Mouse (Mus musculus) forebrain, embryonic 16.5 days (tissue): ENCODE results near the gene Sept3. TPM values are rescaled to one million over a fixed set of nuclear protein-coding genes. Genes with fewer than 3 reads are reported as not detected.

Experiments
- ATAC-seq: fragments of 200-750 bp; cut with Nextera tagmentation; 2 replicates; pipeline ENCODE4 v1.8.0; 2017; ENCODE audit warnings: mild to moderate bottlenecking, moderate library complexity
- H3K27ac ChIP-seq: fragments of 300-500 bp; sonication (generic); 2 replicates; pipeline ENCODE4 v1.5.1; 2014; ENCODE audit warnings: low read length, control low read depth
- H3K27me3 ChIP-seq: fragments of 300-500 bp; sonication (generic); replicated peaks from 2 replicates; pipeline ENCODE4 v1.6.1; 2014; ENCODE audit warnings: low read length; ENCODE audit not compliant: control insufficient read depth, insufficient read depth
- H3K36me3 ChIP-seq: fragments of 300-500 bp; sonication (generic); 2 replicates; pipeline ENCODE4 v1.6.1; 2014; ENCODE audit not compliant: control insufficient read depth, insufficient read depth
- H3K4me1 ChIP-seq: fragments of 300-500 bp; sonication (generic); replicated peaks from 2 replicates; pipeline ENCODE4 v1.6.1; 2014; ENCODE audit warnings: low read length; ENCODE audit not compliant: control insufficient read depth, insufficient read depth
- H3K4me2 ChIP-seq: fragments of 300-500 bp; sonication (generic); 2 replicates; pipeline ENCODE4 v1.6.1; 2014; ENCODE audit warnings: mild to moderate bottlenecking, low read length, control low read depth
- H3K4me3 ChIP-seq: fragments of 300-500 bp; sonication (generic); replicated peaks from 2 replicates; pipeline ENCODE4 v1.5.1; 2014; ENCODE audit warnings: mild to moderate bottlenecking, low read length, control low read depth
- H3K9ac ChIP-seq: fragments of 300-500 bp; sonication (generic); replicated peaks from 2 replicates; pipeline ENCODE4 v1.6.1; 2014; ENCODE audit warnings: low read depth, low read length, control low read depth
- H3K9me3 ChIP-seq: fragments of 300-500 bp; sonication (generic); 2 replicates; pipeline ENCODE4 v1.6.1; 2016; ENCODE audit warnings: low read length; ENCODE audit not compliant: control insufficient read depth
- WGBS: fragments of 180-500 bp; shearing (Covaris S2); extraction: QIAGEN DNeasy Blood & Tissue Kit; methylation state at CpG from one replicate; pipeline ENCODE4 v1.1.7; 2014; 5-methylcytosine and 5-hydroxymethylcytosine counted together
- polyA plus RNA-seq: library from polyadenylated mRNA; unstranded; fragments of >200 nt; fragmentation: Nextera tagmentation; extraction: Ambion mirVana; gene quantifications from 2 replicates; pipeline ENCODE4 v1.2.1, GENCODE M21; 2015

The Sept3 gene
- polyA plus RNA-seq, 1 experiment from 2014 or later, result 427 TPM

GRCm38 (mm10) chr15:82286157-82286556 lies 11.5 kb downstream of the Sept3 start:
- Histone ChIP-seq H3K36me3 (peaks cover 64% of the 10 kb centered on the region), H3K27ac (no peak overlapping the region), H3K27me3 (no peaks in the 10 kb centered on the region), H3K4me3 (no peak overlapping the region), H3K9ac (no peak overlapping the region), H3K4me1 (no peaks in the 10 kb centered on the region), H3K9me3 (no peaks in the 10 kb centered on the region), H3K4me2 (no peak overlapping the region)
- 76% methylated on average over 12 of the region's 12 CpGs for WGBS
- ATAC-seq, result no peak

- ATAC-seq, result no peak
- Histone ChIP-seq H3K4me3 (no peak overlapping the region), H3K4me1 (peaks cover 16% of the 10 kb centered on the region), H3K9me3 (no peaks in the 10 kb centered on the region), H3K27me3 (no peaks in the 10 kb centered on the region), H3K4me2 (no peak overlapping the region), H3K27ac (no peak overlapping the region), H3K36me3 (peaks cover 48% of the 10 kb centered on the region), H3K9ac (no peak overlapping the region)
- WGBS, result 95% methylated on average over 7 of the region's 7 CpGs
Observed at GRCm38 (mm10) chr15:82290252-82290651, 15.6 kb downstream of the Sept3 start.

- WGBS, result 20% methylated on average over 5 of the region's 5 CpGs
- Histone ChIP-seq H3K4me3 (no peak overlapping the region), H3K4me1 (peaks cover 16% of the 10 kb centered on the region), H3K27ac (peak overlapping the region; percentile 8; the same call in 1 of the 2 replicates), H3K4me2 (no peak overlapping the region), H3K27me3 (no peaks in the 10 kb centered on the region), H3K9me3 (no peaks in the 10 kb centered on the region), H3K9ac (no peak overlapping the region), H3K36me3 (peaks cover 35% of the 10 kb centered on the region)
- peak; percentile 19 for ATAC-seq
Observed at GRCm38 (mm10) chr15:82292851-82293250, 18.2 kb downstream of the Sept3 start.

GRCm38 (mm10) chr15:82293271-82293711 lies 18.6 kb downstream of the Sept3 start:
- peak; percentile 64 for ATAC-seq
- no peak overlapping the region for H3K4me3 ChIP-seq
- peaks cover 31% of the 10 kb centered on the region for H3K36me3 ChIP-seq
- H3K4me2 ChIP-seq, result no peak overlapping the region
- no peaks in the 10 kb centered on the region for H3K9me3 ChIP-seq
- 5% methylated on average over 7 of the region's 7 CpGs for WGBS
- H3K4me1 ChIP-seq, result peaks cover 16% of the 10 kb centered on the region
- H3K9ac ChIP-seq, result no peak overlapping the region
- peak overlapping the region; percentile 8; the same call in 1 of the 2 replicates for H3K27ac ChIP-seq
- no peaks in the 10 kb centered on the region for H3K27me3 ChIP-seq

- Histone ChIP-seq H3K27me3 (no peaks in the 10 kb centered on the region), H3K27ac (peak overlapping the region; percentile 34), H3K36me3 (peaks cover 24% of the 10 kb centered on the region), H3K4me3 (no peak overlapping the region), H3K9ac (no peak overlapping the region), H3K4me2 (no peak overlapping the region), H3K9me3 (no peaks in the 10 kb centered on the region), H3K4me1 (peaks cover 16% of the 10 kb centered on the region)
- peak; percentile 26 for ATAC-seq
- 27% methylated on average over 8 of the region's 8 CpGs for WGBS
Observed at GRCm38 (mm10) chr15:82294059-82294458, 19.4 kb downstream of the Sept3 start.

GRCm38 (mm10) chr15:82298764-82299561 lies 24.3 kb downstream of the Sept3 start, which contains the start of gene Wbp2nl:
Gene Wbp2nl (plus strand): TSS chr15:82298954.
- Histone ChIP-seq H3K27ac (no peak within 1 kb of the TSS), H3K27me3 (no peaks in the 10 kb centered on the region), H3K9ac (no peak within 1 kb of the TSS), H3K4me1 (peaks cover 6% of the 10 kb centered on the region), H3K4me2 (no peak within 1 kb of the TSS), H3K9me3 (no peaks in the 10 kb centered on the region), H3K36me3 (no peaks in the 10 kb centered on the region), H3K4me3 (no peak within 1 kb of the TSS)
- 62% methylated on average over 39 of the region's 39 CpGs for WGBS
- no peak for ATAC-seq

GRCm38 (mm10) chr15:82307107-82307506 lies 32.4 kb downstream of the Sept3 start:
- H3K4me3 ChIP-seq, result no peak overlapping the region
- 79% methylated on average over 3 of the region's 3 CpGs for WGBS
- H3K4me1 ChIP-seq, result no peaks in the 10 kb centered on the region
- H3K4me2 ChIP-seq, result no peak overlapping the region
- no peaks in the 10 kb centered on the region for H3K27me3 ChIP-seq
- no peak overlapping the region for H3K27ac ChIP-seq
- H3K36me3 ChIP-seq, result no peaks in the 10 kb centered on the region
- no peak for ATAC-seq
- no peak overlapping the region for H3K9ac ChIP-seq
- H3K9me3 ChIP-seq, result no peaks in the 10 kb centered on the region

- Histone ChIP-seq H3K27me3 (no peaks in the 10 kb centered on the region), H3K27ac (no peak overlapping the region), H3K4me1 (no peaks in the 10 kb centered on the region), H3K9me3 (no peaks in the 10 kb centered on the region), H3K4me2 (no peak overlapping the region), H3K36me3 (no peaks in the 10 kb centered on the region), H3K4me3 (no peak overlapping the region), H3K9ac (no peak overlapping the region)
- ATAC-seq, result no peak
- WGBS, result 85% methylated on average over 3 of the region's 3 CpGs
Observed at GRCm38 (mm10) chr15:82308416-82308815, 33.7 kb downstream of the Sept3 start.

- 86% methylated on average over 6 of the region's 6 CpGs for WGBS
- no peaks in the 10 kb centered on the region for H3K36me3 ChIP-seq
- no peak for ATAC-seq
Observed at GRCm38 (mm10) chr15:82317839-82318238, 43.1 kb downstream of the Sept3 start.

More at GRCm38 (mm10) chr15:82317839-82318238, 43.1 kb downstream of the Sept3 start:
- H3K4me3 ChIP-seq, result no peak overlapping the region
- no peak overlapping the region for H3K4me2 ChIP-seq
- no peaks in the 10 kb centered on the region for H3K27me3 ChIP-seq
- no peaks in the 10 kb centered on the region for H3K9me3 ChIP-seq
- H3K4me1 ChIP-seq, result no peaks in the 10 kb centered on the region
- H3K9ac ChIP-seq, result no peak overlapping the region
- no peak overlapping the region for H3K27ac ChIP-seq
